ENCODE assay signal across 9 mouse cellular contexts in genomic region chr4:132292988-132293387, GRCm38 (mm10). TPM values are rescaled to one million over a fixed set of nuclear protein-coding genes. Genes with fewer than 3 reads are reported as not detected.
DNase-seq lines count a peak whose midpoint lies in the region; ATAC-seq and TF ChIP-seq lines count a peak whose summit lies in the region.
"Had no signal": no experiment of that assay in that cellular context is flagged by ENCODE, and none has a peak within 500 bp of the region (broad histone marks: within the 10 kb centered on the region; RNA-seq: fewer than 3 reads in every experiment).

No protein-coding gene starts in this region.

- H3K4me3 ChIP-seq in lung, embryonic 14.5 days (ENCODE audit: low read depth, low read length) = no peak overlapping the region
- H3K4me3 ChIP-seq in forebrain, embryonic 10.5 days = no peak overlapping the region
- H3K4me3 ChIP-seq: limb, embryonic 13.5 days had no signal

- H3K4me1 ChIP-seq in lung, embryonic 14.5 days (ENCODE audit: insufficient read depth) = no peaks in the 10 kb centered on the region
- no peaks in the 10 kb centered on the region for H3K4me1 ChIP-seq in forebrain, embryonic 10.5 days
- H3K4me1 ChIP-seq: limb, embryonic 13.5 days had no signal

- H3K36me3 ChIP-seq in lung, embryonic 14.5 days (ENCODE audit: insufficient read depth) = peaks cover 37% of the 10 kb centered on the region
- peaks cover 58% of the 10 kb centered on the region for H3K36me3 ChIP-seq in forebrain, embryonic 10.5 days (replicated peaks)

- no peak overlapping the region for H3K4me2 ChIP-seq in lung, embryonic 14.5 days
- H3K4me2 ChIP-seq: limb, embryonic 13.5 days had no signal

- H3K27me3 ChIP-seq in lung, embryonic 14.5 days (ENCODE audit: insufficient read depth, low read length) = no peaks in the 10 kb centered on the region
- H3K27me3 ChIP-seq in forebrain, embryonic 10.5 days (ENCODE audit: poor library complexity, severe bottlenecking) = no peaks in the 10 kb centered on the region
- H3K27me3 ChIP-seq: limb, embryonic 13.5 days had no signal

- peak; percentile 47 to 71 for DNase-seq in heart, adult 18-20 months
- DNase-seq in heart, adult 8-10 months (ENCODE audit: low spot score) = no peak
- DNase-seq in lung, embryonic 14.5 days = peak; percentile 77
- no peak for DNase-seq in lung, adult 18-20 months
- peak; percentile 61 for DNase-seq in ZHBTc4 (ENCODE audit: low read depth, low spot score)
- peak; percentile 49 for DNase-seq in left cerebral cortex, postnatal 4 days
- DNase-seq in forebrain, embryonic 10.5 days (ENCODE audit: extremely low spot score, low spot score) = no peak

- H3K9me3 ChIP-seq in lung, embryonic 14.5 days (ENCODE audit: low read depth, low read length) = no peaks in the 10 kb centered on the region
- peaks cover 5% of the 10 kb centered on the region; the same call in 1 of the 2 replicates for H3K9me3 ChIP-seq in forebrain, embryonic 10.5 days

- intact Hi-C loops in left cerebral cortex, postnatal 4 days (cut with DNase I) = loop anchor here (10.0 kb wide), 1 partner anchor 52 kb away; no protein-coding TSS in a partner anchor

- no peak overlapping the region for H3K9ac ChIP-seq in lung, embryonic 14.5 days
- H3K9ac ChIP-seq: limb, embryonic 13.5 days had no signal

- no peak overlapping the region for H3K27ac ChIP-seq in lung, embryonic 14.5 days (ENCODE audit: low read depth)
- no peak overlapping the region for H3K27ac ChIP-seq in forebrain, embryonic 10.5 days
- H3K27ac ChIP-seq: limb, embryonic 13.5 days had no signal

- ATAC-seq in lung, embryonic 14.5 days (ENCODE audit: insufficient read depth) = no peak; the same call in 1 of the 2 replicates
- ATAC-seq in CD4-positive, CD25-positive, alpha-beta regulatory T cell, adult 4 months = no peak

- peak; percentile 66 for TF ChIP-seq CTCF in lung, embryonic 14.5 days (IDR thresholded peaks at IDR 0.05; ENCODE audit: low read depth)

- 42% methylated on average over 4 of the region's 4 CpGs for WGBS in lung, embryonic 14.5 days
- WGBS in forebrain, embryonic 10.5 days = 37% methylated on average over 4 of the region's 4 CpGs

RNA-seq across cellular contexts. Expression of gene Rab42, which starts 10.2 kb away (rescaled TPM):
- total RNA-seq in heart, adult 18-20 months (2021) = 1 to 10 TPM in 1 of 2 experiments, under 1 TPM in 1; 0.84 to 1.2 TPM
- total RNA-seq in heart, adult 8-10 months (2022) = 1 to 10 TPM in 2 of 4 experiments, under 1 TPM in 1, not detected in 1; 0.59 to 2.6 (median 1.7) TPM
- polyA plus RNA-seq in lung, embryonic 14.5 days (2014; fragmentation: Nextera tagmentation; extraction: Ambion mirVana) = 1.2 and 1.9 TPM in 2 replicates
- total RNA-seq in left cerebral cortex, postnatal 4 days (2021) = 1 to 10 TPM; 1.4 to 2.1 TPM
- polyA plus RNA-seq in CD4-positive, CD25-positive, alpha-beta regulatory T cell, adult 4 months (2017; shearing (Covaris generic)) = 1 to 10 TPM in 1 of 2 experiments, not detected in 1; 1.0 TPM
- polyA plus RNA-seq in forebrain, embryonic 10.5 days (2016; fragmentation: Nextera tagmentation; extraction: Ambion mirVana) = 0.97 and 1.2 TPM in 2 replicates

RNA-seq across cellular contexts. Expression of gene Taf12, which starts 18.8 kb away (rescaled TPM):
- 10 to 100 TPM; 31.7 to 32.9 TPM for total RNA-seq in heart, adult 18-20 months (2021)
- total RNA-seq in heart, adult 8-10 months (2022) = 10 to 100 TPM; 29.4 to 35.8 (median 33.0) TPM
- 48.7 and 49.1 TPM in 2 replicates for polyA plus RNA-seq in lung, embryonic 14.5 days (2014; fragmentation: Nextera tagmentation; extraction: Ambion mirVana)
- 10 to 100 TPM; 16.8 to 19.1 TPM for total RNA-seq in left cerebral cortex, postnatal 4 days (2021)
- polyA plus RNA-seq in CD4-positive, CD25-positive, alpha-beta regulatory T cell, adult 4 months (2017; shearing (Covaris generic)) = 10 to 100 TPM; 84.4 to 91.9 TPM
- 71.0 and 73.1 TPM in 2 replicates for polyA plus RNA-seq in forebrain, embryonic 10.5 days (2016; fragmentation: Nextera tagmentation; extraction: Ambion mirVana)

RNA-seq across cellular contexts. Expression of gene Gmeb1, which starts 31.6 kb away (rescaled TPM):
- total RNA-seq in heart, adult 18-20 months (2021) = 1 to 10 TPM; 9.1 to 9.4 TPM
- total RNA-seq in heart, adult 8-10 months (2022) = 10 to 100 TPM in 1 of 4 experiments, 1 to 10 TPM in 3; 8.6 to 11.5 (median 9.1) TPM
- 33.1 and 39.5 TPM in 2 replicates for polyA plus RNA-seq in lung, embryonic 14.5 days (2014; fragmentation: Nextera tagmentation; extraction: Ambion mirVana)
- total RNA-seq in left cerebral cortex, postnatal 4 days (2021) = 10 to 100 TPM; 35.2 to 36.0 TPM
- polyA plus RNA-seq in CD4-positive, CD25-positive, alpha-beta regulatory T cell, adult 4 months (2017; shearing (Covaris generic)) = 10 to 100 TPM; 16.7 to 17.7 TPM
- 45.4 and 50.6 TPM in 2 replicates for polyA plus RNA-seq in forebrain, embryonic 10.5 days (2016; fragmentation: Nextera tagmentation; extraction: Ambion mirVana)

RNA-seq across cellular contexts. Expression of gene Trnau1ap, which starts 36.4 kb away (rescaled TPM):
- total RNA-seq in heart, adult 18-20 months (2021) = 10 to 100 TPM; 20.3 to 22.3 TPM
- total RNA-seq in heart, adult 8-10 months (2022) = 10 to 100 TPM; 21.2 to 29.1 (median 23.6) TPM
- polyA plus RNA-seq in lung, embryonic 14.5 days (2014; fragmentation: Nextera tagmentation; extraction: Ambion mirVana) = 69.9 and 71.8 TPM in 2 replicates
- 10 to 100 TPM; 40.9 to 47.2 TPM for total RNA-seq in left cerebral cortex, postnatal 4 days (2021)
- 10 to 100 TPM; 40.7 to 48.9 TPM for polyA plus RNA-seq in CD4-positive, CD25-positive, alpha-beta regulatory T cell, adult 4 months (2017; shearing (Covaris generic))
- 91.4 and 91.8 TPM in 2 replicates for polyA plus RNA-seq in forebrain, embryonic 10.5 days (2016; fragmentation: Nextera tagmentation; extraction: Ambion mirVana)

Comparison
In these comparisons a context has a peak if more than half of its experiments do, and no peak if none do; other contexts are left out.
1. DNase-seq: peak in heart, adult 18-20 months (2 of 2), lung, embryonic 14.5 days (single experiment), ZHBTc4 (single experiment) and left cerebral cortex, postnatal 4 days (single experiment); none in heart, adult 8-10 months (single experiment), lung, adult 18-20 months (0 of 2) and forebrain, embryonic 10.5 days (single experiment).